Mouse (Mus musculus): ENCODE data around the gene 1110032A03Rik. TPM values are rescaled to one million over a fixed set of nuclear protein-coding genes. Genes with fewer than 3 reads are reported as not detected.

The 1110032A03Rik gene
- total and polyA plus RNA-seq, 2 experiments from 2014 or later, result 45.9 to 65.0 TPM

DNA sequence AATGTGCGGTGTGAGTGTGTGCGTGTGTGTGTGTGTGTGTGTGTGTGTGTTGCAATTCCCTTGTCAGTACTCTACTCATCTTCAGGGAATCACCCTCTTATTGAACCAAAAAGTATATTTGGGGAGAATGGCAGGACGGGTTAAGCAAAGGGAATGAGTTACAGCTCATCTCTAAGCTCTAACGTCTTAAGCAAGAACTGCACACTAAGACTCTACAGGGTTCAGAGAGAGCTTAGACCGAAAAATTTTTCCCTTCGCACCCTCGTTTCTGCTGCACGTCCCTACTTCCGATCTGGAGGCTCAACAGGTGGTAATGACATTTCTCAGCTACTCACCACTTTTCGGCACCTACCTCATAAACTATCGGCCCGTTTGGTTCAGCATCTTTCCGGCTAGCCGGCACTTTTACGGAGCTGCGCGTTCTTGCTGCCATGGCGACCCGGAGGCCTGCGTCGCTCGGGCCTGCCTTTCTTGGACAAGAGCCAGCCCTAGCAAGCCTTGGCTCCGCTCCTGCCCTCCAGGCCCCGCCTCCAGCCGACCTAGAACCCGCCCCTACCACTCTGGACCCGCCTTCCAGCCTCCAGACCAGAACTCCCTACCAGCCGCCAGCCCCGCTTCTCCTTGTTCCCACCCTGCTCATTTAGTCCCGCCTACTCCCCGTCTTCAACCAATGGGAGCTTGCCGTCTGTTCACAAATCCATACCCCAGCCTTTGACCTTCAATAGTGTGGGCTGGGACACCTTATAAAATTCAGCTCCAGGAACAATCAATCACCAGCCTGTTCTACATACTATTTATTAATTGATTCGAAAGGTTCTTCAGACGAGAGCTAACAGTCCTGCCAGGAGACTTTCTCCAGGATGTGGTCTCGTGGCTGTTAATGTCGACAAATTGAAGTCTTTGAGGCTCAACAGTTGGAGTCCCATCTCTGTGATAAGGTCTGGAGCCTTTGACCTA, 36.1 kb downstream of the 1110032A03Rik start, which contains the start of gene Dixdc1:
Gene Dixdc1, minus strand, starts transcription at position 604 of the 957 bp plus-strand sequence.
- H3K4me1 ChIP-seq (ENCODE audit: insufficient read depth), result no peaks in the 10 kb centered on the region; the same call in 1 of the 2 replicates
- DNase-seq (peak; percentile 86), ATAC-seq (peak; percentile 96)
- H3K4me2 ChIP-seq (ENCODE audit: low read depth), result peak within 1 kb of the TSS; percentile 61
- H3K4me3 ChIP-seq (ENCODE audit: low read depth, low read length), result peak within 1 kb of the TSS; percentile 36
- no peaks in the 10 kb centered on the region for H3K9me3 ChIP-seq (ENCODE audit: low read length)
- 0 out of 2 replicates have a peak within 1 kb of the TSS, but pooled peaks have one; percentile 4 for H3K27ac ChIP-seq (ENCODE audit: low read depth, low read length)
- no peaks in the 10 kb centered on the region for H3K36me3 ChIP-seq (ENCODE audit: insufficient read depth)
- H3K9ac ChIP-seq, result peak within 1 kb of the TSS; percentile 40
- no peaks in the 10 kb centered on the region for H3K27me3 ChIP-seq (ENCODE audit: insufficient read depth, low read length)
- TF ChIP-seq CTCF (IDR thresholded peaks at IDR 0.05; ENCODE audit: low read depth), result no peak
- 14% methylated on average over 36 of the region's 36 CpGs for WGBS

DNA sequence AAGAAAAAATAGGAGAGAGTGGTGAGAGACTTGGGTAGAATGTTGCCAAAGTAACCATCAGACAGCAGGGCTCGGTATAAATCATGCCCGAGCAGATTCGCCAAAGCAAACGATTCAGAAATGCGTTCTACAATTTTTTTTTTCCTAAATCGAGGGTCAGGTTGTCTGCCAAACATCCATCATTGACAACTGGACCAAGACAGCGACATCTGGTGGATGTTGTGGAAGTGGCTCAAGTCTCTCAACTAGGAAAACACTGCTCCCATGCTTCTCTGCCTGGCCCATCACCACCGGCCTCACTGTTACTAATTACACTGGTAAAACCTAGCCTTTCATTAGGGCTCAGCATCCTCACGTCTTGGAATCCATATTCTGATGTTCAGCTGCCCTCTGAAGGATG, 40.3 kb downstream of the 1110032A03Rik start:
- Histone ChIP-seq H3K27me3 (ENCODE audit: insufficient read depth, low read length) (no peaks in the 10 kb centered on the region), H3K4me1 (ENCODE audit: insufficient read depth) (no peaks in the 10 kb centered on the region; the same call in 1 of the 2 replicates), H3K4me2 (ENCODE audit: low read depth) (peak overlapping the region; percentile 22), H3K27ac (ENCODE audit: low read depth, low read length) (no peak overlapping the region), H3K9me3 (ENCODE audit: low read length) (no peaks in the 10 kb centered on the region), H3K9ac (no peak overlapping the region), H3K36me3 (ENCODE audit: insufficient read depth) (no peaks in the 10 kb centered on the region), H3K4me3 (ENCODE audit: low read depth, low read length) (no peak overlapping the region; the same call in 1 of the 2 replicates)
- peak; percentile 79 for TF ChIP-seq CTCF (IDR thresholded peaks at IDR 0.05; ENCODE audit: low read depth)
- DNase-seq (peak; percentile 72), ATAC-seq (no peak)
- 2% methylated on average over 9 of the region's 9 CpGs for WGBS

DNA sequence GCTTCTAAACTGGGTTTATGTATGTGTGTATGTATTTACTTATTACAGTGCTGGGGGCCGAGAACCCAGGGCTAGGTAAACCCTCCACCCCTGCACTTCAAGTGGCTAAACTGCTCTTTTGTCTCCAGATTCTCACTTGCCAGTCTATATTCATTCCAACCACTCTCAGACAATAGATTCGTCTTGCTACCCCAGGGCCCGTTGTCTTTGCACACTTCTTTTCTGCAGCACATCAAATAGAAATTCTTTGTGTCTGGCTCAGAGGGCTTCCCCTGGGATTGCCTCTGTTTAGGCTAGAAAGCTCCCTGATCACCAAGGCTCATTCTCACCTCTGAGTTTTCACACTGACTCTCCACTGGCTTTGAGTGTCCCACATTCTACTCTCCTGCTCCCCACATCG, 42.8 kb downstream of the 1110032A03Rik start:
- Histone ChIP-seq H3K9ac (no peak overlapping the region), H3K4me1 (ENCODE audit: insufficient read depth) (peaks cover under 1% of the 10 kb centered on the region), H3K4me3 (ENCODE audit: low read depth, low read length) (no peak overlapping the region), H3K4me2 (ENCODE audit: low read depth) (no peak overlapping the region), H3K27me3 (ENCODE audit: insufficient read depth, low read length) (no peaks in the 10 kb centered on the region), H3K9me3 (ENCODE audit: low read length) (no peaks in the 10 kb centered on the region), H3K27ac (ENCODE audit: low read depth, low read length) (no peak overlapping the region), H3K36me3 (ENCODE audit: insufficient read depth) (no peaks in the 10 kb centered on the region)
- WGBS, result 11% methylated on average over 4 of the region's 4 CpGs
- no peak for ATAC-seq
- no peak for TF ChIP-seq CTCF (IDR thresholded peaks at IDR 0.05; ENCODE audit: low read depth)
- DNase-seq, result no peak

DNA sequence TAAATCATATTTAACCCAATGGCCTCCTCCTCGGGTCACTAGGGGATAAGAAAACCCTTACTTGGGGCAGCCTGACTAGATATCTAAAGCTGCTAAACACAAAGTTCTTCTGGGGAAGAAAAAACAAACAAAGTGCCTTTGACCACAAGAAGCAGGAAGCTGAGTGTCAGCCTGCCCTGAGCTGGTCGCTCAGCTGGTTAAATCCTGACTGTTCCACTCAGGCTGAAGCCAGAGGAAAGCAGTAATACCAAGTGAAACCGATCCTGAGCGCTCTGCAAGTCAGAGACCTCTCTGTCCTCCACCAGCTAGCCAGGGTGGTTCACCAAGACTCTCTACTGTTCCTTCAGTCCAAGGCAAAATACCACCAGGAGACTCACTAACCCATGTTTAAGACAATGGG, 45.7 kb downstream of the 1110032A03Rik start:
- ATAC-seq, result no peak
- H3K27ac ChIP-seq (ENCODE audit: low read depth, low read length), result no peak overlapping the region

DNA sequence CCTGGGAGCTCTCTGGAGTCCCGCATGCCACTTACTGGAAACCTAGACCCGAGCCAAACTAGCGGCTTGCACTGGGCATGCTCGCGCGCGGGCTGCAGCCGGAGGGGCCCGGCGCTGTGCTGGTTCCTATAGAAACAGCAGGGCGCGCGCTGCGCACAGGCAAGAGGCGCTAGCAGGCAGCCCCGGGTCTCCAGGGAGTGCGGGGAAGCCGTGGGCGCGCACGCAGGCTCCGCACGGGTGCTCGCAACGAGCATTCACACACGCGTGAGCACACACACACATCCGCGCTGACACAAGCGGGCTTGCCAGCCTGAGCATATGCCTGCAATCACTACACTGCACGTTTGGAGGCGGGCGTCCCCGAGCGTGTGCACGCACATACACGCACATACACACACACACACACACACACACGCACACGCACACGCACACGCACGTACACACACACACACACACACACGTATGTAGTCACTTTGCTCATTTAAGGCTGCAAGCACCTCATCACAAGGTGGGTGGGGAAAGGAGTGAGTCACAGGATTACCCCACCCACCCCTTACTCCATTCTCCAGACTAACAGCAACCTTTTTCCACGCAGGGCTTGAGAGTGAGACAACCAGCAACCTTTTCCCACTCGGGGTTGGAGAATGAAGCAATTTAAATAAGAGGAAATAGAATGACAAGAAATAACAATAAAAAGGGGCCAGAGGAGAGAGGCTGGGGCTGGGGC, 47.2 kb downstream of the 1110032A03Rik start:
- DNase-seq, result peak; percentile 97
- TF ChIP-seq CTCF (IDR thresholded peaks at IDR 0.05; ENCODE audit: low read depth), result peak; percentile 63
- H3K4me1 ChIP-seq (ENCODE audit: insufficient read depth), result peaks cover 19% of the 10 kb centered on the region
- peak overlapping the region; percentile 89 for H3K4me2 ChIP-seq (ENCODE audit: low read depth)
- peak overlapping the region; percentile 74 for H3K27ac ChIP-seq (ENCODE audit: low read depth, low read length)
- under 1% methylated on average over 45 of the region's 45 CpGs for WGBS
- H3K9ac ChIP-seq, result peak overlapping the region; percentile 71
- no peaks in the 10 kb centered on the region for H3K9me3 ChIP-seq (ENCODE audit: low read length)
- ATAC-seq, result peak; percentile 99
- H3K27me3 ChIP-seq (ENCODE audit: insufficient read depth, low read length), result no peaks in the 10 kb centered on the region
- peak overlapping the region; percentile 57 for H3K4me3 ChIP-seq (ENCODE audit: low read depth, low read length)
- no peaks in the 10 kb centered on the region for H3K36me3 ChIP-seq (ENCODE audit: insufficient read depth)

More for the DNA sequence above, 45.7 kb downstream of the 1110032A03Rik start:
- no peaks in the 10 kb centered on the region for H3K36me3 ChIP-seq (ENCODE audit: insufficient read depth)
- H3K4me2 ChIP-seq (ENCODE audit: low read depth), result no peak overlapping the region
- no peak overlapping the region for H3K9ac ChIP-seq
- peaks cover 19% of the 10 kb centered on the region for H3K4me1 ChIP-seq (ENCODE audit: insufficient read depth)
- H3K27me3 ChIP-seq (ENCODE audit: insufficient read depth, low read length), result no peaks in the 10 kb centered on the region
- no peak for DNase-seq
- no peak overlapping the region for H3K4me3 ChIP-seq (ENCODE audit: low read depth, low read length)
- no peak for TF ChIP-seq CTCF (IDR thresholded peaks at IDR 0.05; ENCODE audit: low read depth)
- 74% methylated on average over 4 of the region's 4 CpGs for WGBS
- H3K9me3 ChIP-seq (ENCODE audit: low read length), result no peaks in the 10 kb centered on the region

DNA sequence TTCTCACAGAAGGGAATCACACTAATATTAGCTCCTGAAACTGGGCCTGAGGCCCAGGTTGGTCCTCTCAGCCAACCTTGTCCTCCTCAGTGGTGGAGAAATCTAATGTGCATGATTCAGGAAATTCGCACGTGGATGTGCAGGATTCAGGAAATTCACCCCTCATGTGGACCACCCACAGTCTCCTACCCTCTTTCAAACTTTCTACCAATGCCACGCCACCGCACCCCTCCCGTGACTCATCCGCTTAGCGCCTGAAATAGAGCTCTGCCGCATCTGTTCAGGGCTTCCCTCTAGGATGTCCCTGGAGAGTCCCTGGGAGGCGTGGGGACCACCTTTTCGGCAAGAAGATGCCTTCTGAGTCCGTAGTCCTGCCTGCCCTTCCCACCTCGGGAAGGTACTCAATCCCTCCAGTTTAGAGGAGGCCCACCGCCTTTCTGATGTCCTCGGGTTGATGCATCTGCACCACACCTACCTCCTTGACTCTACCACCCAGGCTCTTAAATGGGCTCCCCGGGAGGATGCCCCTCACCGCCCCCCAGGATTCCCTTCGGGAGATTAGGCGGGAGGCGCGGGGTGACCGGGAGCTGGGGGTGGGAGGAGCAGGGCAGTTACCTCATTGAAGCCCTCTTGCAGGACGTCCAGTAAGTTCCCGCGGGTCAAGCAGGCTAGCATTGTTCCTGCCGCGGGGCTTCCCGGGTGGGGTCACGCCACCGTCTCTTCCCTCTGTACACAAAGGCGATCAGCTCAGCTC, 48.0 kb downstream of the 1110032A03Rik start:
- peaks cover 22% of the 10 kb centered on the region for H3K4me1 ChIP-seq (ENCODE audit: insufficient read depth)
- no peaks in the 10 kb centered on the region for H3K9me3 ChIP-seq (ENCODE audit: low read length)
- peak overlapping the region; percentile 57 for H3K4me3 ChIP-seq (ENCODE audit: low read depth, low read length)
- peak overlapping the region; percentile 89 for H3K4me2 ChIP-seq (ENCODE audit: low read depth)
- H3K27ac ChIP-seq (ENCODE audit: low read depth, low read length), result peak overlapping the region; percentile 74
- 2% methylated on average over 30 of the region's 30 CpGs for WGBS
- DNase-seq (peak; percentile 61), ATAC-seq (peak; percentile 1; the same call in 1 of the 2 replicates)
- peak overlapping the region; percentile 71 for H3K9ac ChIP-seq
- no peaks in the 10 kb centered on the region for H3K27me3 ChIP-seq (ENCODE audit: insufficient read depth, low read length)
- no peak for TF ChIP-seq CTCF (IDR thresholded peaks at IDR 0.05; ENCODE audit: low read depth)
- no peaks in the 10 kb centered on the region for H3K36me3 ChIP-seq (ENCODE audit: insufficient read depth)

All from forebrain, postnatal 0 days (tissue).